Mouse (Mus musculus): ENCODE data around the gene Hist1h1a. TPM values are rescaled to one million over a fixed set of nuclear protein-coding genes. Genes with fewer than 3 reads are reported as not detected.

Gene Hist1h1a
- total RNA-seq, 2 experiments from 2014 or later = 207 to 2,146 TPM

DNA sequence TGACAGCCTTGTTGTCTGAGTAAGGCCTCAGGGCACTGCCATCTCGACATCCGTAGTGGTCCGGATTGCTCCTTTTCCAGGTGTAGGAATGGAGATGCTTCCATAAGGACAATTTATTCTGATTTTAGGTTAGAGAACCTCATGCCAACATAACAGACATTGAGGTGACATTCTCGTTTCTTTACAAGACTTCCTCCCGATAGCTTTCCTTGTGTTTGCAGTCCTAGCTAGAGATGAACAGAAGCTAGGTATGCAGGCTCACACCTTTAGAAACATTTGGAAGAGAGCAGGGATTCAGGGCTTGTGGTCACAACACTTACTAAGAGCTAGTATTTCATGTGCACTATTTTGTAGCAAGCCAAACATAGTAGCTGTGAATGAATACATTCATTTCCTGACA, 20.3 kb upstream of the Hist1h1a start:
- ATAC-seq (replicated peaks; ENCODE audit: poor library complexity, severe bottlenecking) = no peak

DNA sequence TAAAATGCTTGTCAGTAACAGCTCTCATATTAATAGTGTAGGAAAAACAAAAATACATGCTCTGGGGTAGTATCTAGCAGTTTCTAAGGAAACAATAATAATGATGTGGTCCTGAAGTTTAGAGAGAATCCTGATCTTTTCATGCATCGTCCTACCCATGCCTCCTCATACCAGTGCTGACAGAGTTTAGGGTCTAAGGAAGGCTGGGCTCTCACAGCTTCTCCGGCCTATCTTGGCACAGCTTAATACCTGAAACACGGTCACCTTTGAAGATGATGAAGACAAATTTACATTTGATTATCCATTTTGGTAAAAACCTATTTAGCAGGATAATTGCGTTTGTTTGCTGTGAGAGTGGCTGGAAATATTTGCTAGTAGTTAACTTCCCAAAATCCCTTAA, 19.5 kb upstream of the Hist1h1a start:
- no peak for ATAC-seq (replicated peaks; ENCODE audit: poor library complexity, severe bottlenecking)

DNA sequence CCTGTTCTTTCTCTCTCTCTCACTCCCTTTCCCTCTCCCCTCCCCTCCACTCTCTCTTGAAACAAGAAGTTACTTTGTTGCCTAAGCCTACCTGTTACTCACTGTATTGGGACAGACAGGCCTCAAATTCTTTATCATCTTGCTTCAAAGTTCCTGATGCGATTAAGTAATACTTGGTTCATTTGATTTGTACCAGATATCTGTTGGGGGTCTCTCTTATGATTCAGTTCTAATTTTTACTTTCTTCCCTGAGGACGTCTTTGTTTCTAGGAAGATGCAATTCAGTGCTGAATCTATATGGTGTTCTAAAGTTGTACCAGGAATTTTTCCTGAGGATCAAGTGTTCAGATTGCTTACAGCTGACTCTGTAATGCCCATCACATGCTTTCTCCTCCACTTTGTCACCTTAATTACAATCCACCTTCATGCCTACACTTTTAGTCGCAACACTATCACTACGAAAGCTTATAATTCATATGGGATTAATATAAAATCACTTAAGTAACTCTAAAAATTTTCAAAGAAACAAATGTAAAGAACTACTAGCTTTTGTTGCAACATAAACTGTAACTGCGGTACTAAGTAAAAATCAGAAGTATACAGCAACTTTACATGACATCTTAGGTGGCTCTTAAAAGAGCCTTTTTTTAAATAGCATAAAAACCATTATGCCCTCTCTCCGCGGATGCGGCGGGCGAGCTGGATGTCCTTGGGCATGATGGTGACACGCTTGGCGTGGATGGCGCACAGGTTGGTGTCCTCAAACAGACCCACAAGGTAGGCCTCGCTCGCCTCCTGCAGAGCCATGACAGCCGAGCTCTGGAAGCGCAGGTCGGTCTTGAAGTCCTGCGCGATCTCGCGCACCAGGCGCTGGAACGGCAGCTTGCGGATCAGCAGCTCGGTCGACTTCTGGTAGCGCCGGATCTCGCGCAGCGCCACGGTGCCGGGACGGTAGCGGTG, 18.8 kb upstream of the Hist1h1a start:
- 0 out of 2 replicates have a peak, but pooled peaks have one; percentile 8 for ATAC-seq (replicated peaks; ENCODE audit: poor library complexity, severe bottlenecking)

DNA sequence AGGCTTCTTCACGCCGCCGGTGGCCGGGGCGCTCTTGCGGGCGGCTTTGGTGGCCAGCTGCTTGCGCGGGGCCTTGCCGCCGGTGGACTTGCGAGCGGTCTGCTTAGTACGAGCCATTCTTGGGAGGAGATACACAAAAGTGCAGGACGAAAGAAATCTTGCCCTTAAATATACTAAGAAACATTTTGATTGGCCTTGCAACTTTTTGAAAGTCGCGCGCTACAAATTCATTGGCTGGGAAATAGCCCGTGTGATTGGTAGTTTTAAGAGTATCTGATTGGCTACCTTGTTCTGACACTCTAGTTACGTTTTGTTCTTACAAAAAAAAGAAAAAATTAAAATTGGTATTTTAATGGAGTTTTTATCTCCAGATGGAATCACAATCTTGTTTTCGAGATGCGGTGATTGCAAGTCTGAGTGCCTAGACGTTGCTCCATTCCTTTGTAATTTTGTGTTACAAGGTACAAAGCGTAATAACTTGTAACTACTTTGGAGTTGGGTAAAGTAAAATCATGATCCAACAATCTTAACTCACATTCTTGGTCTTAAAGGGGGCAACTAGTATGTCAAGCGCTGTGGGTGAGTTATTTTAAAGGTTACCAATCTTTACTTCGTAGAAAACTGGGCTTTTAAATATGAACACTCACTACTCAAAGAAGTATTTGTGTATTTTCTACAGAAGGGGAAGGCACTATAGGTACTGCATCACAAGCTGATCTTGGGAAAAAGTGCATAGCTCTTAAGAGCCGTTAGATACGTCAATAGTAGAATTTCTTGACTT, 17.9 kb upstream of the Hist1h1a start, which contains the start of gene Hist1h3c:
Gene Hist1h3c, minus strand, starts transcription at position 222 of the 781 bp plus-strand sequence.
- ATAC-seq (replicated peaks; ENCODE audit: poor library complexity, severe bottlenecking) = peak; percentile 50

DNA sequence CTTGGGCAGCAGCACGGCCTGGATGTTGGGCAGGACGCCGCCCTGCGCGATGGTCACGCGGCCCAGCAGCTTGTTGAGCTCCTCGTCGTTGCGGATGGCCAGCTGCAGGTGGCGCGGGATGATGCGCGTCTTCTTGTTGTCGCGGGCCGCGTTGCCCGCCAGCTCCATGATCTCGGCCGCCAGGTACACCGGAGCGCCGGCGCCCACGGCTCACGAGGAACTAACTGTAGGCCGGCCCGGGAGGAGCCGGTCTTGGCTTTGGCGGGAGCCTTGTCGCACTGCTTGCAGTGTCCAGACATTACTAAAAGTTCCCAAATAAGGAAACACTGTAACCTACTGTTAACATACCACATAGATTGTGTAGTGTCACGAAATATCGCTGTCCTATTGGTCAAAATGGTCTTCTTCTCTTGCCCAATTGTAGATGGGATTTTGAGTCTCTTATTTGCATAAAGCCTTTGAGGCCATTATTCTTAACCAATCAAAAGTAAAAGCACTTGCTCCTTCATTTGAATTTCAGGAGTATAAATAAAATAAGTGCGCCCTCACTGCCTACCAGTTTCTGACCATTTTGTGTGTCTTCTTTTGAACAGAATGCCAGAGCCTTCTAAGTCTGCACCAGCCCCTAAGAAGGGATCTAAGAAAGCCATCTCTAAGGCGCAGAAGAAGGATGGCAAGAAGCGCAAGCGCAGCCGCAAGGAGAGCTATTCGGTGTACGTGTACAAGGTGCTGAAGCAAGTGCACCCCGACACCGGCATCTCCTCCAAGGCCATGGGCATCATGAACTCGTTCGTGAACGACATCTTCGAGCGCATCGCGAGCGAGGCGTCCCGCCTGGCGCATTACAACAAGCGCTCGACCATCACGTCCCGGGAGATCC, 17.0 kb upstream of the Hist1h1a start, which contains the start of gene Hist1h2bb:
Gene Hist1h2bb, plus strand, starts transcription at position 534 of the 880 bp plus-strand sequence.
- ATAC-seq (replicated peaks; ENCODE audit: poor library complexity, severe bottlenecking) = peak; percentile 71

DNA sequence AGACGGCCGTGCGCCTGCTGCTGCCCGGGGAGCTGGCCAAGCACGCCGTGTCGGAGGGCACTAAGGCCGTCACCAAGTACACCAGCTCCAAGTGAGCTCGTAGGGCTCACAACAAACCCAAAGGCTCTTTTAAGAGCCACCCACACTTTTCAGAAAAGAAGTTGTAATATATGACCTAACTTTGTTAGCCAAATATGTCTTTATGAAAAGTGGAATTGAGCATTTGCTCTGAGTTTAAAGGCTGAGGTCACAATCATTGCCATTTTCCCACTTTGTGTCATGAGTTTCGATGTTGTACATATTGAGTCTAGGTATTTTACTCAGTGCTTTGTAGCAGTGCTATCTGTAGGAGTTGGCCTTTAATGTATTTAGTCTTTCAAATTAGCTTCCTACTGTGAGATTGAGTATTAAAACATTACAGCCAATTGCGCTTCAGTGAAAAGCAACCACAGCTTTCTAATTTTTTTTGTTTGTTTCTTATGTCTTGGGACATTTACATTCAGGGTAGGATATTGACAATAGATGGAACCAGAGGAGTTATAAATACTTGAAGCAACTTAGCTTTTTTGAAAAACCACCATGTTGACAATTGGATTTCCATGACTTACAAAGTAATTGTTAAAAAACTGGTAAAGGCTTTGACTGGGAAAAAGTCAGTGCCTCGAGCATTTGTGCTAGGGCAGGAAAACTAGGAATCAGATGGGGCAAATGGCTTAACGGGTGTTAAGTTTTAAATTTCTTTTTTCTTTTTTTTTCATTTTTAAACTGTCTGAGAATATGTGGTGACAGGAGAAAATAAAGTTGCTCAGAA, 16.2 kb upstream of the Hist1h1a start:
- ATAC-seq (replicated peaks; ENCODE audit: poor library complexity, severe bottlenecking) = peak; percentile 3; the same call in 1 of the 2 replicates

DNA sequence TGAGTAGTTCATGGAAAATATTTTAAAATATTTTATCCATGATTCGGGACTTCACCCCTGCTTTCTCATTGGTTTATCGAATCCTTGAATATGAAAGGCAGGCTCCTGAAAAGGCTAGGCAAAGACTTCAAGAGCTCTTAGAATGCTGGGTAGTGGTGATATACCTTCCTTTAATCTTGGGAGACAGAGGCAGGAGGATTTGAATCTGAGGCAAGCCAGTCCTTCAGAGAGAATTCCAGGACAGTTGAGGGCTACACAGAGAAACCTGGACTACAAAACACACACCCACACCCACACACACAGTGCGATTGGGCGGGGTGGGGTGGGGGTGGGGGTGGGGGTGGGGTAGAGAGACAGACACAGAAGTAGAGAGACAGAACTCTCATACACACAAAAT, 15.6 kb upstream of the Hist1h1a start:
- ATAC-seq (replicated peaks; ENCODE audit: poor library complexity, severe bottlenecking) = no peak

DNA sequence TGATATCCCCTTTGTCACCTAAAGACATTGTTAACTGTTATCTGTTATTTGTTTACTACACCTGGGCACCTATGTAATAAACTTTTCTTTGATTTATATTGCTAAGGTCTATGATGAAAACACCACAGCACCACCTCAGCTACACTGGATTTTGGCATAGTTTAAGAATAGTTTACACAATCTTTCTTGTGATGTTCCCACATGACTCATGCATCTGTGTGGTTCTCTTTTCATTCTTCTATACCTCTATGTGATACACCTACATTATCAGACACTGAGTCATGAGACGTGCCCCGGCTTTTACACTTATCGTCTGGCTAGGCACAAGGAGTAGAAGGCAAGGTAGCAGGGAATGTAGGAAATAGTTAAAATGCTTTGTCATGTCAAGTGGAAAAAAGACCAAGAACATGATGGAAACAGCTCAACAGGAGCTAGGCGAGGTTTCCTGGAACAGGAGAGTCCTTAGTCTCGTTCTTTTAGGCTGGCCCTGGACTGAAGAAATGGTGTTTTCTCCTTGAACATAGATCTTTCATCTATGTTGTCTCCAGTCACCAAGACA, 13.8 kb upstream of the Hist1h1a start:
- ATAC-seq (replicated peaks; ENCODE audit: poor library complexity, severe bottlenecking) = no peak

DNA sequence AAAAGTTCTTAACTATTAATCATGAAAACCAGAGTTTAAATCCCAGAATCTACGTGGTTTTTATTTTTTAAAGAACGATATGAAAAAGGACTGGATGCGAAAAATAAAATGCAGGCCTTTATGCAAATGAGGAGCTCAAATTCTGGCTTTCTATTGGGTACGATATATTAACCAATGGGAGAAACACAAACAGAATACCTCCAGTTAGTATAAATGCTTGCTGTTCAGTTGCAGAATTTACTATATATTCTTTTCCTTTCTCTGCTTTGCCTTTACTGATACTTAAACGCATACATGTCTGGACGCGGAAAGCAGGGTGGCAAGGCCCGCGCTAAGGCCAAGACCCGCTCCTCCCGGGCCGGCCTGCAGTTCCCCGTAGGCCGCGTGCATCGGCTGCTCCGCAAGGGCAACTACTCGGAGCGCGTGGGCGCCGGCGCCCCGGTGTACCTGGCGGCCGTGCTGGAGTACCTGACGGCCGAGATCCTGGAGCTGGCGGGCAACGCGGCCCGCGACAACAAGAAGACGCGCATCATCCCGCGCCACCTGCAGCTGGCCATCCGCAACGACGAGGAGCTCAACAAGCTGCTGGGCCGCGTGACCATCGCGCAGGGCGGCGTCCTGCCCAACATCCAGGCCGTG, 12.5 kb upstream of the Hist1h1a start, which contains the start of gene Hist1h2ab:
Gene Hist1h2ab, plus strand, starts transcription at position 288 of the 639 bp plus-strand sequence.
- peak; percentile 45 for ATAC-seq (replicated peaks; ENCODE audit: poor library complexity, severe bottlenecking)

DNA sequence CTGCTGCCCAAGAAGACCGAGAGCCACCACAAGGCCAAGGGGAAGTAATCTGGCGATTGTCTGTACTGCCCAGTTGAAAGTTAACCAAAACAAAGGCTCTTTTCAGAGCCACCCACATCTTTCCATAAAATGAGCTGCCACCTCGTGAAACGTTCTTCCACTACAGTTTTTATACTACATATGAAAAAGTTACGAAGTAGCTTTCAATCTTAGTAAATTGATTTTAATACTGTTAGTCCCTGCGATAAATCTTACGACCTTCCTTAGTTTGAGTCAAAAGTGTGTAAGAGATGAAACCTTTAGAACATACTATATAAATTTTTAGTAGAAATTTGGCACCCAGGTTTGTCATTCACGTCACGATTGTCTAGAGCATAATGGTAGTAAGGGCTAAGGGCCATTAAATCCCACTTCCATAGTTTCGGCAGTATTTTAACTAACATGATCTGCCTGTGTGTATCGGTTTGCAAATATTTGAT, 11.9 kb upstream of the Hist1h1a start:
- ATAC-seq (replicated peaks; ENCODE audit: poor library complexity, severe bottlenecking) = no peak

DNA sequence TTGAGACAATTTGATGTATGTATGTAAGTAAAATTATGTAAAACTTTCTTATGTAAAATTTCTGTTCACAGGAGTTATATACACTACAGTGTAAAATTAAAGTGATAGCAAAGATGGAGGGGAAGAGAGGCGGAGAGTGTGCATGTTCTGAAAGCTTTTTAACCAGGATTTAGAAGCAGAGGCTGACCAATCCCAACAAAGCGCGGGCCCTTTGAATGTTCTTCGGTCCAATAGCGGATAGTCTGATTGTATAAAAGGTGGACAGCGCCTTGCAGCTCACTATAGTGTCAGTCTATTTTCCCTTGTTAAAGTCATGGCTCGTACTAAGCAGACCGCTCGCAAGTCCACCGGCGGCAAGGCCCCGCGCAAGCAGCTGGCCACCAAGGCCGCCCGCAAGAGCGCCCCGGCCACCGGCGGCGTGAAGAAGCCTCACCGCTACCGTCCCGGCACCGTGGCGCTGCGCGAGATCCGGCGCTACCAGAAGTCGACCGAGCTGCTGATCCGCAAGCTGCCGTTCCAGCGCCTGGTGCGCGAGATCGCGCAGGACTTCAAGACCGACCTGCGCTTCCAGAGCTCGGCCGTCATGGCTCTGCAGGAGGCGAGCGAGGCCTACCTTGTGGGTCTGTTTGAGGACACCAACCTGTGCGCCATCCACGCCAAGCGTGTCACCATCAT, 11.3 kb upstream of the Hist1h1a start, which contains the start of gene Hist1h3b:
Gene Hist1h3b, plus strand, starts transcription at position 201 of the 675 bp plus-strand sequence.
- ATAC-seq (replicated peaks; ENCODE audit: poor library complexity, severe bottlenecking) = peak; percentile 64

DNA sequence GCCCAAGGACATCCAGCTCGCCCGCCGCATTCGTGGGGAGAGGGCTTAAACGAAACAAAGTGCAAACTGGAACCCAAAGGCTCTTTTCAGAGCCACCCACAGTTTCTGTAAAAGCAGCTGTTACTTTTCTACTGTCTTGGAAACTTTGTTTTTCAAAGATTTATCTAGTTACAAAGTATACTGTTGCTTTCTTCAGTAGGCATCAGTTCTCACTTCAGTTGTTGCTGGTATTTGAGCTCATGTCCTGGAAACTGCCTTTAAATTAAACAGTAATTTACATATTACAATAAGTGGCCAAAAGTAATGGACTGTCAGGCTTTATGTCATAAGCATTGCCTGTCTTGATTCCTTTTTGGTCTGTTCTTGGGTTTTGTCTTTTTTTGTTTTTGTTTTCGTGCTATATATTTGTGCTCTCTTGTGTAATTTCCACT, 10.7 kb upstream of the Hist1h1a start:
- ATAC-seq (replicated peaks; ENCODE audit: poor library complexity, severe bottlenecking) = no peak

DNA sequence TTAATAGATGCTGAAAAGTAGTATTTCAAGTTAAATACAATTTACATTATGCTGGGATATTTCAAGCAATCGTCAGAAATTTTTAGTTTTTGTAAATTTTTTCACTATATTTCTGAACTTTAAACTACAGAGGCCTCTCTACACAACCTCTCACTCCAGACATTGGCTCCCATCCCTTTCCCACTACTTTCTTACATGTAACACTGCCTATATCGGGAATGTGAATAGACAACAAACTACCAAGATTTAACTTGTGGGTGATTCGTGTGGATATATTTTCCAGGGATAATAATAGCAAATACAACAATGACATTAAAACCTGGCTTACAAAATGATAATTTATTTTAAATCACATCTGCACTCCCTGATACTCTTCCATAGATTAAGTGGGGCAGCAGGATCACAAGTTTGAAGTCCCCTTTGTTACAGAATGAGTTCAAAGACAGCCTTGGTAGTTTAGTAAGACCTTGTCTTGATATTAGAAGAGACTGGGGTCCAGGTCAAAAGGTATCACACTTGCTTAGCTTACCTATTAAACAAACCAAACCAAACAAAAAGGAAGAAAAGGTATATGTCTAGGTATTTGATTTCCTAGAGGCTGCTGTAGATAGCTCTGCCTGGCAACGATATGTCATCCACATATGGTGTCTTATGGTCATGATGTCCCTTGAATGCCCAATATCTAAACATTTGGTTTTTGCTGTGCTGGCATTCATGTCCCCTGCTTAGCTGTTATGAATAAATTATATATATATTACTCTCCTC, 10.0 kb upstream of the Hist1h1a start:
- no peak for ATAC-seq (replicated peaks; ENCODE audit: poor library complexity, severe bottlenecking)

DNA sequence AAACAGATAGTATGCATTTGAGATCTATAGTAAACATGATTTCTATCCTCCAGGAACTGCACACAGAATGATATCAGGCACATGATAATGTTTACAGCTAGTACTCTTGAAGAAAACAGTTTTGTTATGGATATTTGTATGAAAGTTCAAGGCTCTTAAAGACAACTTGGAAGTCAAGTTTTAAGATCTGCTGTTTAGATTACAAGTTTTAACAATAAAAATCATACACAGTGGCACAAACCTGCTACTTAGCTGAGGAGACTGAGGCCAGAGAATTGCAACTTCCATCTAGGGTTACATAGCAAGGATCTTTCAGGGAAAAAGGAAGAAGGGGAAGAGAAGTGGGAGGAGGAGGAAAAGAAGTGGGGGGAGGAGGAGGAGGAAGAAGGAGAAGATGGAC, 8.5 kb upstream of the Hist1h1a start:
- ATAC-seq (replicated peaks; ENCODE audit: poor library complexity, severe bottlenecking) = no peak

DNA sequence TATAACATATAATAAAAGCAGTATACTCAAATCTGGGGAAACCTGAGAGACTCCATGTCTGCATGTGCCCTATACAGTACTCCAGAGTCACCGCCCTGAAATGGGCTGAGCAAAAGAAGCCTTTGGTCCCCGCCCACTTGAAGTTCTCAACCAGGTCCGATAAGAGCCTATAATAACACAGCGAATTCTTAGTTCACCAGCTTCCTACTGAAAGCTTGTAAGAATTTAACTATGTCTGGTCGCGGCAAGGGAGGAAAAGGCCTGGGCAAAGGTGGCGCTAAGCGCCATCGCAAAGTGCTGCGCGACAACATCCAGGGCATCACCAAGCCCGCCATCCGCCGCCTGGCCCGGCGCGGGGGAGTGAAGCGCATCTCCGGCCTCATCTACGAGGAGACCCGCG, 6.7 kb upstream of the Hist1h1a start, which contains the start of gene Hist1h4b:
Gene Hist1h4b, plus strand, starts transcription at position 224 of the 400 bp plus-strand sequence.
- ATAC-seq (replicated peaks; ENCODE audit: poor library complexity, severe bottlenecking) = peak; percentile 43

DNA sequence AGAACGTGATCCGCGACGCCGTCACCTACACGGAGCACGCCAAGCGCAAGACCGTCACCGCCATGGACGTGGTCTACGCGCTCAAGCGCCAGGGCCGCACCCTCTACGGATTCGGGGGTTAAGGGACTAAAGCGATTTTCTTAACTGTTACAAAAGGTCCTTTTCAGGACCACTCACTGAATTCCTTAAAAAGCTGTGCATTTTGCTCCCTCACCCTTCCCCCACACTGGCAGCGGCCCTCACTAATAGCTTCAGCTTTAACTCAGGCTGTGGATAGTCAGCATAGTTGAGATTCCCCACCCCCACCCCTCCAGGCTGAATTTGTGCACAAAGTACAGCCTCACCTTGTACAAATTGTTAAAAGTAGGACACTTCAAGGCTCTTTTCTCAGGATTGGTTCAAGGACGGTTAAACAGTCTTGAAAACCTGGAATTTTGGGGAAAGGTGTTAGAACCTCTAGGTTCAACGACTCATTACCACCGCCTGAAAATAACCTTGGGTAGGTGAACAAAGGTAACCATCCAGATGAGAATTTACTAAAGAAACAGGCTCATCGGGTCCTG, 6.2 kb upstream of the Hist1h1a start:
- ATAC-seq (replicated peaks; ENCODE audit: poor library complexity, severe bottlenecking) = no peak

All from granulocyte monocyte progenitor cell, adult 5-6 weeks (primary cell).